In the genomic region with DNA sequence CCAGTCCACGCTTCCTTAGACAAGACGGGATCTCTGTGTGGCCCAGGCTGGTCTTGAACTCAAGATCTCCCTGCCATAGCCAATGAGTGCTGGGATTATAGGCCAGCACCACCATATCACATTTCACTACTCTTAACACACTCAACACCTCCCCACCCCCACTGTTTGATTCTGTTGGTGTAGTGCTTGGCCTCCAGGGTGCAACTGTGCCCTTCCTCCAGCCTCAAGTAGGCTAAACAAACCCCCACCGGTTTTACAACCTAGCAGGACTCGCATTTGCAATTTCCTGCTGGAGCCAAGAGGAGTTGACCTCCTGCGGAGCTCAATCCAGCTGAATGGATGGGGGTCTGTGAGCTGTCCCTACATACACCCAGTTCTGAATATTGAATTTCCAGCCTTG, we compare ENCODE assay signal across 16 mouse cellular contexts. TPM values are rescaled to one million over a fixed set of nuclear protein-coding genes. Genes with fewer than 3 reads are reported as not detected.
A peak's percentile ranks its signal among the peaks of the same experiment; 100 is the strongest.
DNase-seq lines count a peak whose midpoint lies in the region; ATAC-seq lines count a peak whose summit lies in the region.
"Had no signal": no experiment of that assay in that cellular context is flagged by ENCODE, and none has a peak within 500 bp of the region (broad histone marks: within the 10 kb centered on the region; RNA-seq: fewer than 3 reads in every experiment).

No protein-coding gene starts in this region.

- no peaks in the 10 kb centered on the region for H3K9me3 ChIP-seq in lung, embryonic 16.5 days (ENCODE audit: control insufficient read depth, low read length)
- H3K9me3 ChIP-seq: heart, embryonic 15.5 days; midbrain, embryonic 12.5 days had no signal

- peak overlapping the region; percentile 33; the same call in 1 of the 2 replicates for H3K27ac ChIP-seq in lung, embryonic 16.5 days (ENCODE audit: low read length)
- H3K27ac ChIP-seq: heart, embryonic 15.5 days; hindbrain, embryonic 14.5 days; midbrain, embryonic 12.5 days had no signal

- H3K9ac ChIP-seq in lung, embryonic 16.5 days (ENCODE audit: low read length) = no peak overlapping the region
- H3K9ac ChIP-seq: heart, embryonic 15.5 days; hindbrain, embryonic 14.5 days; midbrain, embryonic 12.5 days had no signal

- H3K27me3 ChIP-seq in lung, embryonic 16.5 days (ENCODE audit: control insufficient read depth, insufficient read depth, low read depth, low read length) = no peaks in the 10 kb centered on the region
- H3K27me3 ChIP-seq: heart, embryonic 15.5 days had no signal

- WGBS in lung, embryonic 16.5 days = 36% methylated on average over 5 of the region's 5 CpGs

- peak; percentile 9; the same call in 1 of the 2 replicates for ATAC-seq in lung, embryonic 16.5 days (ENCODE audit: low read depth)

- DNase-seq in embryo, embryonic 11 days = peak; percentile 50
- DNase-seq in embryo, embryonic 9.5 days (ENCODE audit: extremely low spot score) = no peak
- peak; percentile 33 for DNase-seq in thymus, postnatal 4 days
- DNase-seq in thymus, postnatal 14 days = no peak
- DNase-seq in retina, postnatal 1 day = no peak
- DNase-seq in urinary bladder, adult 18-20 months (ENCODE audit: low spot score in 2 of 2) = no peak
- no peak for DNase-seq in urinary bladder, postnatal 4 days (ENCODE audit: low spot score in 2 of 2)
- DNase-seq: cerebellum, adult 11-12 months; kidney, adult 18-20 months; left cerebral cortex, postnatal 4 days; right cerebral cortex, postnatal 14 days had no signal

- H3K36me3 ChIP-seq in lung, embryonic 16.5 days (ENCODE audit: control insufficient read depth, insufficient read depth, low read length) = no peaks in the 10 kb centered on the region
- H3K36me3 ChIP-seq: heart, embryonic 15.5 days; midbrain, embryonic 12.5 days had no signal

- no peak overlapping the region for H3K4me3 ChIP-seq in lung, embryonic 16.5 days (ENCODE audit: low read length)
- H3K4me3 ChIP-seq: erythroblast, embryonic 14.5 days; heart, embryonic 15.5 days; midbrain, embryonic 12.5 days had no signal

- no peak overlapping the region for H3K4me2 ChIP-seq in lung, embryonic 16.5 days (ENCODE audit: low read depth, low read length)
- H3K4me2 ChIP-seq: heart, embryonic 15.5 days; hindbrain, embryonic 14.5 days; midbrain, embryonic 12.5 days had no signal

- H3K4me1 ChIP-seq in lung, embryonic 16.5 days (replicated peaks; ENCODE audit: control insufficient read depth, insufficient read depth, low read length) = peaks cover 16% of the 10 kb centered on the region

RNA-seq across cellular contexts. Expression of a gene that starts 5.6 kb away (rescaled TPM):
- polyA plus RNA-seq in lung, embryonic 16.5 days (2015; fragmentation: Nextera tagmentation; extraction: Ambion mirVana) = 14.0 and 17.0 TPM in 2 replicates
- polyA plus RNA-seq: erythroblast, embryonic 14.5 days had no signal

RNA-seq across cellular contexts. Expression of a gene that starts 50.3 kb away (rescaled TPM):
- 19.7 and 23.6 TPM in 2 replicates for polyA plus RNA-seq in lung, embryonic 16.5 days (2015; fragmentation: Nextera tagmentation; extraction: Ambion mirVana)

Comparison
In these comparisons a context has a peak if more than half of its experiments do, and no peak if none do; other contexts are left out.
1. DNase-seq: peak in embryo, embryonic 11 days (single experiment) and thymus, postnatal 4 days (single experiment); none in embryo, embryonic 9.5 days (single experiment), thymus, postnatal 14 days (single experiment), retina, postnatal 1 day (single experiment), urinary bladder, adult 18-20 months (0 of 2) and urinary bladder, postnatal 4 days (0 of 2).